Mouse (Mus musculus) kidney, postnatal 4 days (tissue): ENCODE results near the gene Nans.
A peak's percentile ranks its signal among the peaks of the same experiment; 100 is the strongest.

Source experiments
- DNase-seq, 2 experiments: peaks; one replicate each; pipeline ENCODE4 v3.0.0; 2021; ENCODE audit warnings: mixed read lengths in 2 of 2

The Nans gene

GRCm38 (mm10) chr4:46533934-46534720, 45.1 kb downstream of the Nans start:
- DNase-seq, result peak; percentile 31 to 49

GRCm38 (mm10) chr4:46535094-46535830, 46.2 kb downstream of the Nans start:
- DNase-seq, result peak in 1 of 2 experiments; percentile 19

- peak; percentile 46 to 64 for DNase-seq
Observed at GRCm38 (mm10) chr4:46535840-46536361, 46.9 kb downstream of the Nans start, which contains the start of gene Trim14. Gene Trim14, minus strand, starts transcription at chr4:46536141.

DNA sequence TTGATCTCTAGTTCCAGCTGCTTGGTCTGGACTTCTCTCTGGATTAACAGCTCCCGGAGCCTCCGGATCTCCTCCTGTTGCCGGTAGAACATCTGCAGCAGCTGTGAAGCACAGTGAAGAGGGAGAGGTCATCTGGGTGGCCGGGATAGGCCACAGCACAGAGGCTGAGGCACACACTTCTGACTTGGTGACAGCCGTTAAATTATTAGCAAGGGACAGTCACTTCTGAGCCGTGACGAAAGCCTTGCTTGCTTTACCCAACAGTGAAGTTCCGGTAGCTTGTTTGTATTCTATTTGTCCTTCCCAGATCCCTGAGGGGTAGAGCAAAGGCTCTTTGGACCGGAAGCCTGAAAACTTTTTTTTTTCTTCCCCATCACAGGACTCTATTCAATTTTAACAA, 50.1 kb downstream of the Nans start:
- DNase-seq, result no peak

DNA sequence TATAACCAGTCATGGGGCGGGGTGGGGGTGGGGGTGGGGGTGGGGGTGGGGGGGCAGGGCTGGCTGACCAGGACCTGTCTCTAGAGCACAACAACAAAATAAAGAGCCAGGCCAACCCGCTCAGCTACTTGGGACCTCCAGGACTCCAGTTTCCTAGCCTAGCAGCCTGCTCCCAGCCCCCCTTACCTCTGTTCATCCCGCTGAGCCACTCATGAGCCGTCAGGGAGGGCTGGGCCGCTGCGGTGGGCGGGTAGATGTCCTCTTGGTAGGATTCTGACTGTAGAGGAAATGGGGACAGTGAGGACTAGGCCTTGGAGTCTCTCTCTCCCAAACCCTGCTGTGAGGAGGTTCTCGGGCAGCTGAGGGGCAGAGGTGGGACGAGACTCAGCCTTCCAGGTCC, 52.7 kb downstream of the Nans start:
- no peak for DNase-seq

DNA sequence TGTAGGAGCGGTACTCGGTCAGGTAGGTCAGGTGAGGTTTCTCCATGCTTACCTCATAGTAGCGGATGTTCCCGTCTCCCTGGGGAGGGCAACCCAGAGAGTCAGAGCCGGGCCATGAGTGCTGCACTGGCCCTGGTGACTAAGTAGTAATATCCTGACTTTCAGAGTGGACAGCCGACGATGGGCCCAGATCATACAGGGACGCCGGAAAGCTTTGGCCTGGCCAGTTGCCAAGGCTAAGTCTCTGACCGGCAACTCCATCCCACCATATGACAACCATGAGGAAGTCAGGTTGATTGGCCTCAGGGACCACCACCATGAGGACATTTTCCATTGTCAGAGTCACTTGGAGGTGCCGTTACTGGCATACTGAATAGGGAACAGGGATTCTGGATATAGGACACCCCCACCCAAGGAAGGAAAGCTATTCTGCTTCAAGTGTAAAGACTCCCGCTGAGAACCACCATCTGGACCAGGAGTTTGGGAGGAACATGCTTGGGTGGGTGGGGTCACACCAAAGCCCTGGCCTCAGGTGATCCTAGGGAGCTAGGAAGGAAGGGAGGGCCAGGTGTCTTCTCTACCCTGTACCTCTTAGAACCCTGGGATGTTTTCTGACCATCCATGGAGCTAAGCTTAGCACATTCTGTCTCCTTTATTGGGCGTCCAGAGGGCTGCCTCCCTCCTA, 54.5 kb downstream of the Nans start:
- no peak for DNase-seq

DNA sequence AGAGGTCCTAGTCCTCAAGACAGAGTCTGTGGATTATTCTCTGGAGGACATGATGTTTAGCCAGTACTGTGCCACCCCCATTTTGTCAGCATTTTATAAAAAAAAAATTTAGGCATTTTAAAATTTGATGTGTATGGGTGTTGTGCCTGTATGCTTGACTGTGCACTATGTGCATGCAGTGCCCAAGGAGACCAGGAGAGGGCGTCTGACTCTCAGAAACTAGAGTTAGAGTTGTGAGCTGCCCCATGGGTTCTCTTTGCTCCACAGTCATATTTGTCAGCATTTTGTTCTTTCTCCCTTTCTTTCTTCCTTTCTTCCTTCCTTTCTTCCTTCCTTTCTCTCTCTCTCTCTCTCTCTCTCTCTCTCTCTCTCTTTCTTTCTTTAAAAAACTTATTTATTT, 55.3 kb downstream of the Nans start:
- peak; percentile 40 to 49 for DNase-seq

DNA sequence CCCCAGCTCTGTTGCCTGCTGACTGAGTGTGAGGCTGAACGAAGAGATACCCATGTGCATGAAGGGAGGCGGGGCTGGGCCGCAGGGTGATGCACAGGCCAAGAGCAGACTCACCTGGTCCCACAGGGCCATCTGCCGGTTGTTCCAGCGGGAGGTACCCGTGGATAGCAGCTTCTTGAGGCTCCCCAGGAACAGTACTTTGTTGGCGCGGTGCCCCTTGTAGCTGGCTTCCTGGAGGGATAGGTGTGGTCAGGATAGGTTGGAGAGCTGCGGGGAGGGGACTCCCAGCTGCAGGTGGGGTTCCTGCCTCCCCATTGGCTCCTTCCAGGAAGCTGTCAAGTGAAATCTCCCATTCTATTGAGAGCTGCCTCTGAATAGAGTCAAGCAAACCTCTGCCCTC, 56.5 kb downstream of the Nans start:
- peak in 1 of 2 experiments; percentile 40 for DNase-seq

GRCm38 (mm10) chr4:46546709-46547108, 57.7 kb downstream of the Nans start:
- DNase-seq, result no peak

GRCm38 (mm10) chr4:46549979-46550378, 60.9 kb downstream of the Nans start:
- DNase-seq, result no peak

DNA sequence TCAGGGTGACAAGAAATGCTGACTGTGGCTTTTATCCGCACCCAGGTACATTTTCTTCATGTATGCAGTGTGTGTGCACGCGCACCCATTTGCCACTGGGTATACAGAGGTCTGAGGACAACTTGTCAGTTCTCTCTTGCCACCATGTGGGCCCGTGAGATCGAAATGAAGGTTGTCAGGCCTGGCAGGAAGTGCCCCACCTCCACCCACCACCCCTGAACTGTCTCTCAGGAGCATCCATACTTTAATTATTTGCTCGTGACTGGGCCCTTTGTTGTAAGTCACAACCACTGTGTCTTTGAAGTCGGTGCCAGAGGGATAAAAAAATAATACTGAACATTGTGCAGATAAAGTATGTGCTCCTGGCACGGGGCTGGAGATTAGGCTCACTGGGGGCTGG, 61.4 kb downstream of the Nans start:
- DNase-seq, result no peak
